ENCODE assay signal across 15 mouse cellular contexts in the genomic region with DNA sequence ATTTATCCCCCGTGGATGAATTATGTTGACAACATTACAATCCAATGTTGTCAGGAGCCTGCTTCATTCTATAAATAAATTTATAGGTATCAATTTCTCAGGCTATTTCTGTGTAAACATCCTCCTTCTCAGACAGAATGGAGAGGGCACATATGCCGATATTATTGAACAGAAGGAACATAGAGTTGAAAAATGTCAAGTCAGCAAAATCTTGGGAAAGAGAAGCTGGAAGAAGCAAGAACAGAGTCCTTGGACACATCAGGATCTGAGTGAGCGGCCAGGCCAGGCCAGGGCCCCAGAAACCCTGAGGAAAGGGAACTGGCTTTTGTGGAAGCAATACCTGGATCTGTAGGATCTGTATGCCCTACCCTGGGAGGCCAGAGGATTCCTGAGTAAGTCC.
"Had no signal": no experiment of that assay in that cellular context is flagged by ENCODE, and none has a peak within 500 bp of the region (broad histone marks: within the 10 kb centered on the region; RNA-seq: fewer than 3 reads in every experiment).

No protein-coding gene starts in this region.

- H3K27me3 ChIP-seq: neural tube, embryonic 15.5 days; stomach, embryonic 15.5 days had no signal

- H3K9me3 ChIP-seq: neural tube, embryonic 15.5 days; stomach, embryonic 15.5 days had no signal

- DNase-seq: retina, postnatal 1 day; right cerebral cortex, adult 18-20 months; right cerebral cortex, postnatal 14 days; right cerebral cortex, postnatal 25 days; right cerebral cortex, postnatal 4 days; spleen, adult 18-20 months; thymus, adult 18-20 months; thymus, adult 2 months; thymus, postnatal 14 days; thymus, postnatal 25 days; thymus, postnatal 36 days; thymus, postnatal 4 days had no signal

- H3K4me3 ChIP-seq: neural tube, embryonic 15.5 days; stomach, embryonic 15.5 days had no signal

- H3K9ac ChIP-seq: neural tube, embryonic 15.5 days; stomach, embryonic 15.5 days had no signal

- H3K4me1 ChIP-seq: neural tube, embryonic 15.5 days; stomach, embryonic 15.5 days had no signal

- H3K4me2 ChIP-seq: neural tube, embryonic 15.5 days; stomach, embryonic 15.5 days had no signal

- H3K36me3 ChIP-seq: neural tube, embryonic 15.5 days; stomach, embryonic 15.5 days had no signal

- H3K27ac ChIP-seq: neural tube, embryonic 15.5 days; stomach, embryonic 15.5 days; stomach, postnatal 0 days had no signal
